Mouse (Mus musculus) forebrain, embryonic 10.5 days (tissue): ENCODE measurements at regions not wholly inside any gene's neighbourhood (a gene's known extent, or its start where the extent isn't known, plus 50 kb on each side); places are given as distances from the start of the nearest gene placed in this dataset.

ENCODE experiments used
- DNase-seq: peaks from one replicate; pipeline ENCODE4 v3.0.0-alpha.2; 2017; ENCODE audit warnings: low spot score; ENCODE audit errors: extremely low spot score
- H3K27ac ChIP-seq: fragments of 300-500 bp; sonication (generic); 2 replicates; pipeline ENCODE4 v1.5.1; 2016; ENCODE audit warnings: mild to moderate bottlenecking
- H3K27me3 ChIP-seq: fragments of 300-500 bp; sonication (generic); 2 replicates; pipeline ENCODE4 v1.6.1; 2016; ENCODE audit warnings: mild to moderate bottlenecking; ENCODE audit not compliant: poor library complexity, severe bottlenecking
- H3K36me3 ChIP-seq: fragments of 300-500 bp; sonication (generic); replicated peaks from 2 replicates; pipeline ENCODE4 v1.6.1; 2016; ENCODE audit warnings: mild to moderate bottlenecking, moderate library complexity
- H3K4me1 ChIP-seq: fragments of 300-500 bp; sonication (generic); 2 replicates; pipeline ENCODE4 v1.6.1; 2016
- H3K4me3 ChIP-seq: fragments of 300-500 bp; sonication (generic); 2 replicates; pipeline ENCODE4 v1.5.1; 2016; ENCODE audit warnings: mild to moderate bottlenecking, moderate library complexity
- H3K9me3 ChIP-seq: fragments of 300-500 bp; sonication (generic); 2 replicates; pipeline ENCODE4 v1.6.1; 2016; ENCODE audit warnings: mild to moderate bottlenecking, moderate library complexity
- WGBS: fragments of 180-500 bp; shearing (Covaris S2); methylation state at CpG from one replicate; pipeline ENCODE4 v1.1.7; 2016; 5-methylcytosine and 5-hydroxymethylcytosine counted together

DNA sequence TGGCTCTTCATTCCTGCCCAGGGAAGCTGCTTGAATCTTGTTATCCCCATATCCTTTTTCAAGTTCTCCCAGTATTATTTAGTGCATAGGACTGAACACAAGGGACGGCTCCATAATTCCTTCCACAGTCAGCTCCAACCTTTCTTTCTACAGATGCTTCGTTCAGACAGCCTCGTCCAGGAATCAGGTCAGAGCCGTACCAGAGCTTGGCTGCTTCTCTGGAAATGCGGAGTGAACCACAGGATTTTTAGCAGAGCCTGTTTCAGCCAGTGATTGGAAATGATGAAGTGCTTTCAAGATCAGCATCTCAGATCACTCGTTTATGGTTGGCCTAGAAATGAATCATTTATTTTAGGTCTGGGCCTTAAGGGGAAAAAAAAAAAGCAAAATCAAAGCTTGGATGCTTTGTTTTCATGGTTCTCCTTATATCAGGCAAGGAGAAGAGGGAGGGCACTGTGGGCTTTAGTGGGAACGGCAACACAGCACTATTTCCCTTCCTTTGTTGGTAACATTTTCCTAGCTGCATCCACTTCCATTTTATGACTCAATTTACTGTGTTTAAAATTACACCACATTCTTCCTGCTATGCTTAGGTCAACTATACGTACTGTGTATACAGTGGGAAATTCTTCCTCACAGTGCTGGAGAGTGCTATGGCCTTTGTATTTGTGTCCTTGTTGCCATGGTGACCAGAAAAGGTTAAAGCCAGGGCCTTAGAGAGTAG is 161.9 kb upstream of the Ccdc122 start:
- WGBS: 60% methylated on average over 8 of the region's 8 CpGs
- no peaks in the 10 kb centered on the region for H3K9me3 ChIP-seq
- no peak overlapping the region for H3K4me3 ChIP-seq
- H3K36me3 ChIP-seq: no peaks in the 10 kb centered on the region
- H3K4me1 ChIP-seq: peaks cover 30% of the 10 kb centered on the region
- DNase-seq: peak; percentile 32
- peak overlapping the region; percentile 59; the same call in 1 of the 2 replicates for H3K27ac ChIP-seq
- H3K27me3 ChIP-seq: no peaks in the 10 kb centered on the region

DNA sequence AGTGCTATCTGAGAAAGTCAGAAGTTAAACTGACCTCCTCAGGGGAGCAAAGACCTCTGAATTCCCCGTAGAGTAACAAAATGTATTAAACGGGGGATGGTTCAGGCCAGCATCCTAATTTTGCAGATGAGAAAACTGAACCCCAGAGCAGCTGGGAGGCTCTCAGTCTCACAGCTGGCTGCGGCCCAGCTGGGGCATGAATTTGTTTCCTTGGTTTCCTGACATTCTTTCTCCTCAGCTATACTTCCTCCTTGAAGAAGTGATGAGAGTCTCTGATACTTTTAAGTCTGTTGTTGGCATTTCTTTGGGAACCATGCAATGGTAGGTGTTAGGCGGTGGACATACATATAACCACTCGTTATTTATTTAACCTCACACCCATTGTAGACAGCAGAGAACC is 162.9 kb upstream of the Ccdc122 start:
- DNase-seq: no peak
- Histone ChIP-seq H3K4me3 (no peak overlapping the region), H3K27me3 (no peaks in the 10 kb centered on the region), H3K27ac (no peak overlapping the region), H3K4me1 (peaks cover 30% of the 10 kb centered on the region), H3K36me3 (no peaks in the 10 kb centered on the region), H3K9me3 (no peaks in the 10 kb centered on the region)
- WGBS: 86% methylated on average over 5 of the region's 5 CpGs

DNA sequence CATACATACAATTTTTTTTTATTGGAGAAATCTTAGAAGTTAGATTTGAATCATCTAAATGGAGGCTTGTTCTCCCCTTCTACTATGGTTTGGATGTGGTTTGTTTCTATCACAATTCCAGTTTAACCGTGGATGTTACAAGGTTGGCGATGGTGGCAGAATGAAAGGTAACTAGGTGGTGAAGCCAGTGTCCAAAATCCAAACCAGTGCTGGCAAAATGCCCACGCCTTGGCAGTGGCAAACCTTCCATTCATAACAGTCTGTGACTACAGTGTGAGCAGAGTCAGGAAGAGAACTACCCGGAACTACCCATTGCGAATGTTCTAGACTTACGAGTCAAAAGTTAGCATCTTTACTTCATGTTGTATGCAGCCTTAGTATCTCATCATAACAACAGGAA is 163.6 kb upstream of the Ccdc122 start:
- H3K36me3 ChIP-seq: no peaks in the 10 kb centered on the region
- H3K4me3 ChIP-seq: no peak overlapping the region
- no peak for DNase-seq
- H3K9me3 ChIP-seq: no peaks in the 10 kb centered on the region
- peaks cover 30% of the 10 kb centered on the region for H3K4me1 ChIP-seq
- WGBS: 96% methylated on average over 6 of the region's 6 CpGs
- H3K27me3 ChIP-seq: no peaks in the 10 kb centered on the region
- no peak overlapping the region for H3K27ac ChIP-seq

DNA sequence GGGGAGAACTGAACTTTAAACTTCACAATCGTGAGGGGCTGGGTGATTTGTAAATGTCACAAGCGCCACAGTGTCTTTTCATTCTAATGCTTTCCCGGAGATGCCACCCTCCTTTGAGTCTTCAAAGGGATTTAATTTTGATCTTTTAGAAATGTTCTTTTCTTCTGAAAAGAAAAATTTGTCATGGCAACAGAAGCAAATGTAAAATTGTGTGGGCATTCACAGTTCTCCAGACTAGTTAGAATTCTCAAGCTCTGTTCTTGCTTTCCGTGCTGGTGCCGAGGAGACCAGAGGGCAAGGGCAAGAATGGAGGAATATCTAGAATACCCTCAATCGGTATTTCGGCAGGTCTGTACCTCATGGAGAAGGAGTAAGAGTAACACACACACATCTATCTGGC is 164.1 kb upstream of the Ccdc122 start:
- no peak for DNase-seq
- no peaks in the 10 kb centered on the region for H3K27me3 ChIP-seq
- no peaks in the 10 kb centered on the region for H3K36me3 ChIP-seq
- H3K9me3 ChIP-seq: no peaks in the 10 kb centered on the region
- H3K4me3 ChIP-seq: no peak overlapping the region
- peaks cover 30% of the 10 kb centered on the region for H3K4me1 ChIP-seq
- WGBS: 94% methylated on average over 7 of the region's 7 CpGs
- no peak overlapping the region for H3K27ac ChIP-seq

DNA sequence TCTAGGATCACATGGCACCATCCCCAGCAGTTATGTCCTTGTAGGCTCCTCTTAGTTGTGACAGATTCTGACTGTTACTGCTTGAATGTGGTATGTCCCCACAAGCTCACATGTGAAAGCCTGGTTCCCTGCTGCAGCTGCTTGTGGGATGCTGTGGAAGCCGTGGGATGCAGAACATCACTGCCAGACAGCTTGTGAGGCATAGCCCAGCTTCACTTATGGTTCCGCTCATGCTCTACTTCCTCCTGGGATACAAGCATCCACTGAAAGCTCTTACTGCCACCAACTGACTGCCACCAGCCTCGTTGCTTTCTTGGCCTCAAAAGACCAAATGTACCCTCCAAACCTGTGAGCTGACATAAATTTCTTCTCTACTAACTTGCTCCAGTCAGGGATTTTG is 167.7 kb upstream of the Ccdc122 start:
- Histone ChIP-seq H3K27ac (no peak overlapping the region), H3K4me1 (peaks cover 16% of the 10 kb centered on the region), H3K27me3 (no peaks in the 10 kb centered on the region), H3K4me3 (no peak overlapping the region), H3K36me3 (no peaks in the 10 kb centered on the region), H3K9me3 (no peaks in the 10 kb centered on the region)
- DNase-seq: no peak
- WGBS: 89% methylated on average over 3 of the region's 3 CpGs

DNA sequence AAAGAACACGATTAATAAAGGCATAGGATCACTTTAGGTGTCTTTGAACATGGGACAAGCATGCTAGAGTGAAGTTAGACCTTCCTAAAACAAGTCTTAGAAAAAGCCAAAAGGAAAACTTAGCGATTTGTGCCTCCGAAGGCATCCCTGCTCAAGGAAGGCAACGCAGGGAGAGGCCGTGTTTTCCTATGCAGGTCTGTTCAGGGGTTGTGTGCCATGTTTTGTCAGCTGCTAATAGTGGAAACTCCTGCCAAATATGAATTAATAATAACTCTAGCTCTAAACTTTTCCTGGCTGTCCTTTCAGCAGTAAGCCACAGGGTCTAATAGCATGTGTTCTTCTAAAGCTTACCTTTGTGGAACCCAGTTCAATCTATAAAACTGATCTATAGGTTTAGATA is 168.4 kb upstream of the Ccdc122 start:
- no peaks in the 10 kb centered on the region for H3K9me3 ChIP-seq
- 91% methylated on average over 5 of the region's 5 CpGs for WGBS

DNA sequence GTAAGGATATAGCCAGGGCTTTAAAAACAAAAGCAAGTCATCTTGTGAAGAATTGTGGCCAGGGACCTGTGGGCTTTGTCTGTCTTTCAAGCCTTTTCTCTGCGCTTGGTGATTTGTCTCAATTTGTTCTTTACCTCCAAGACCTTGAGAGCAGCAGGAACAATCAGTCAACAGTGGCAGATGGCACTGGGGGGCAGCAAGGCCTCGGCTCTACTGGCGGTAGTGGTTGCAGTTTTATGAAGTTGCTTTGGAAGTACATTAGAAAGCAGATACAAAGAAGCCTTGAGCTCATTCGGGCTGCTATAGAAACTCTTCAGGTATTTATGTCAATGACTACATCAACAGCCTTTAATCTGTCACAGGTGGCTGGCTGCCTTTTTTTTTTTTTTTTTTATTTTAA is 171.9 kb upstream of the Ccdc122 start:
- Histone ChIP-seq H3K27me3 (no peaks in the 10 kb centered on the region), H3K36me3 (no peaks in the 10 kb centered on the region), H3K27ac (no peak overlapping the region), H3K4me3 (no peak overlapping the region), H3K4me1 (peaks cover 5% of the 10 kb centered on the region; the same call in 1 of the 2 replicates), H3K9me3 (no peaks in the 10 kb centered on the region)
- DNase-seq: no peak
- 60% methylated on average over 4 of the region's 4 CpGs for WGBS

More for the DNA sequence above, 168.4 kb upstream of the Ccdc122 start:
- H3K4me3 ChIP-seq: no peak overlapping the region
- DNase-seq: no peak
- no peaks in the 10 kb centered on the region for H3K36me3 ChIP-seq
- peaks cover 12% of the 10 kb centered on the region; the same call in 1 of the 2 replicates for H3K4me1 ChIP-seq
- no peaks in the 10 kb centered on the region for H3K27me3 ChIP-seq
- H3K27ac ChIP-seq: no peak overlapping the region

DNA sequence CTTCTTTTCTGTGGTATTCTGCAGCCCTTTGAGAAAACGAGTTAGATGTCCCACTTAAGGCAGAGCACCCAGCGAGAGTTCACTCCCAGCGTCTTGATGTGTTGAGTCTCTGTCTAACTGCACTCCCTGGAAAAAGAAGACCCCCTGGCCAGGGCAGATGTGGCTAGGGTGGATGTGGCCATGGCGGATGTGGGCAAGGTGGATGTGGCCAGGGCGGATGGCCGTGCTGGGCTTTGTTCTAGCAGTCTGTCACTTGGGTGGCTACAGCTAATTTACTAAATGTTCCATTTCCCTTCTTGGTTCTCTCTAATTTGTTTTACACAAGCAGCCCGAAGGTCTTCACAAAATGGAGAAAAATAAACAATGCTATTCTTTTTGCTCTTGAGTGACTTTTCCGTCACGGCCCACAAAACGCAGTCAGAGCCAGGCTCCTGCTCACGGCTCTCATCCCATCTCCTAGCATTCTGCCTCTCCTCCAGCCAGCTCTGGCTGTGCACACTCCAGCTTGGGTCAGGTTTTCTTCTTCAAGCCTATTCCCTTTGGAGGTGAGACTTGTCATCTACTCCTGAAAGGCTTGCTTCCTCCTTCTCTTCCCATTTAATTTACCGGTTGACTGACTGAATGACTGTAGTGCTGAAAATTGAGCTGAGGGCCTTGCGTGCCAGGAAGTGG is 173.4 kb upstream of the Ccdc122 start:
- H3K4me3 ChIP-seq: no peak overlapping the region
- DNase-seq: no peak
- no peak overlapping the region for H3K27ac ChIP-seq
- H3K27me3 ChIP-seq: no peaks in the 10 kb centered on the region
- H3K9me3 ChIP-seq: no peaks in the 10 kb centered on the region
- H3K36me3 ChIP-seq: no peaks in the 10 kb centered on the region
- WGBS: 88% methylated on average over 13 of the region's 13 CpGs
- H3K4me1 ChIP-seq: peaks cover 5% of the 10 kb centered on the region; the same call in 1 of the 2 replicates

DNA sequence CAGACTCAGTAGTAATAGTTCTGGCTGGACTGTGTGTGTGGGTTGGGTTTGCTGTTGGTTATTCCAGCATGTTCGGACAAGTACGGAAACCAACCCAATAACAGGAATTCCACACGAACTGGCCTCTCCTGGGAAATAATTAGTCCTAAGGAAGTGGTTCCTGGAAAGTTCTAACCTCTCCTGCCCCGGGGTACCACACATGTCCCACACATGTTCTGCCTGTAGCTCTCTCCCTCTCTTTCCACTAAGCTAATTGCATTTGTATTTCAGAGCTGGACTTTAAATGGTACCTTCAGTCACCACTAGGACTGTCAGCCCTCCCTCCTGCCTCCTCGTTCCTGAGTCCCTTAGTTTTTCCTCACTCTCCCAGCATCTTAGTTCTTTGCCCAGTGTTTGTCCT is 178.2 kb upstream of the Ccdc122 start:
- Histone ChIP-seq H3K27me3 (no peaks in the 10 kb centered on the region), H3K27ac (no peak overlapping the region), H3K9me3 (no peaks in the 10 kb centered on the region), H3K36me3 (no peaks in the 10 kb centered on the region), H3K4me1 (peaks cover 10% of the 10 kb centered on the region; the same call in 1 of the 2 replicates), H3K4me3 (no peak overlapping the region)
- 76% methylated on average over 5 of the region's 5 CpGs for WGBS
- no peak for DNase-seq

DNA sequence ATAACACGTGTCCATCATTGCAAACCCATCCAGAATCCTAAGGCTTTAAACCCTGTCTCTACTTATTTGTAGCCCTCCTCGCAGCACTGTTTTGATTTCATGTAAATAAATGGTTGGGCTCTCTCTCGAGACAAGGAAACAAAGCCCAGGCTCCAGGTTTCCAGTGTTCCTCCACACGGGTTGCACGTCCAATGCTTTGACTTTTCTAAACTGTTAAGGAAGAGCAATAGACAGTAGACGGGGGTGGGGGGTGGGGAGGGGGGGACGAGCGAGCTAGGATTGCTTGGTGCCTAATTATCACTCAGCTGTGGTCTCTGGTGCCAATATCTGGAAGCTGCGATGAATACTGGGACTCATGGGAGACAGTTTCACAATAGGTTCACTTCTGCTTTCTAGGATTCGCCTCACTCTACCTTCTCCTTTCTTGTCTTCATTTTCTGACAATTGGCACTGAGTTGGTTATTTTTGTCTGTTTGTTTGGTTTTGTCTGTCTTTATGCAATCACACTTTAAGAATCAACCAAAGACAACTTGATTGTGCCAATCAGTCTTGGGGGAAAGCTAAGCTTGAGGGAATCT is 179.3 kb upstream of the Ccdc122 start:
- Histone ChIP-seq H3K9me3 (no peaks in the 10 kb centered on the region), H3K27me3 (no peaks in the 10 kb centered on the region), H3K4me3 (no peak overlapping the region), H3K27ac (no peak overlapping the region), H3K36me3 (no peaks in the 10 kb centered on the region), H3K4me1 (peaks cover 10% of the 10 kb centered on the region; the same call in 1 of the 2 replicates)
- WGBS: 73% methylated on average over 10 of the region's 10 CpGs
- no peak for DNase-seq

DNA sequence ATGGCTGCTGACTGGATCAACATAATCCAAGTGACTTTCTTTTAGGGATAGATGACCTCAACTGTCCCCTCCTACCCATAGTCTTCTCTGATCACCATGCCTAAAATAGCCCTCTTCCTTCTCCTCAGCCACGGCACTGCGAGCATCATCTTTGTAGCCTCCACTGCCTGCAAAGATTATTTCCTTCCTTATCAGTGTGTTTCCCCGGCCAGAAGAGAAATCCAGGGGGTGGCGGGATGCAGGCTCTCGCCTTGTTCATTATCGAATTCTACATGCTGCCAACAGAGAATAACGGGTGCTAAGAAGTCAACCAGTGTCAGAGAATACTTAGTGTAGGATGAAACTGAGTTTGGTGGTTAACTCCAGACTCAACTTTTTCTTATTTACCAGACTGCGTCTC is 180.0 kb upstream of the Ccdc122 start:
- 85% methylated on average over 8 of the region's 8 CpGs for WGBS
- H3K36me3 ChIP-seq: no peaks in the 10 kb centered on the region
- H3K4me3 ChIP-seq: no peak overlapping the region
- H3K9me3 ChIP-seq: no peaks in the 10 kb centered on the region
- H3K27ac ChIP-seq: no peak overlapping the region
- no peaks in the 10 kb centered on the region for H3K27me3 ChIP-seq
- H3K4me1 ChIP-seq: peaks cover 10% of the 10 kb centered on the region; the same call in 1 of the 2 replicates
- no peak for DNase-seq

DNA sequence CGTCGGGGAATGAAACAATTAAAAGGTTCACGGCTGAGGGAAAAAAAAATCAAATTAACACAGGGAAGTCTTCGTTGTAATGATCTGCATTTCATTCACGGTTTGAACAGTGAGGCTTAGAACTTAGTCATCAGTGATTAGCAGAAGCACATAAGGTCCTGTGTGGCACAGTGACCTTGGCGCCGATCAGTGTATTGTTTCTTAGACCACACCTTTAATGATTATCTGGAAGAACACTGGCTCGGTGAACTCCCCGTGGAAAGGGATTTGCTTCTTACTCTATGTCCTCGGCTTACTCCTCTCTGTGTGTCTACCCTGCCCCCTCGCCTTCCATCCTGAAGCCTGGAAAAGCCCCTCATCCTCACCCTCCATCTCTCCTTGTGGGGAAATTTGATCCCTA is 181.6 kb upstream of the Ccdc122 start:
- WGBS: 84% methylated on average over 11 of the region's 11 CpGs
- no peak overlapping the region for H3K27ac ChIP-seq

More for the DNA sequence above, 181.6 kb upstream of the Ccdc122 start:
- no peak for DNase-seq
- Histone ChIP-seq H3K4me3 (no peak overlapping the region), H3K36me3 (no peaks in the 10 kb centered on the region), H3K9me3 (no peaks in the 10 kb centered on the region), H3K27me3 (no peaks in the 10 kb centered on the region), H3K4me1 (peaks cover 12% of the 10 kb centered on the region; the same call in 1 of the 2 replicates)
